Mouse (Mus musculus) embryo, embryonic 10.5 days (tissue): Measurements from ENCODE around the gene Gm21830.
"Not testable (repeated sequence)": the region's sequence is repeated elsewhere in the genome, so short reads cannot be mapped to it uniquely, and the experiment has no call there.

Experiments
- DNase-seq: peaks from one replicate; pipeline ENCODE4 v3.0.0-alpha.2; 2015; ENCODE audit warnings: low spot score

Gm21830 gene

GRCm38 (mm10) chr2:67413425-67413824 is at the start of gene Gm21830:
TSS of gene Gm21830 (plus strand) at chr2:67413725.
- DNase-seq = not testable (repeated sequence)

- no peak for DNase-seq
Measured at GRCm38 (mm10) chr2:67364506-67364905, 49.0 kb upstream of the Gm21830 start.

GRCm38 (mm10) chr2:67378504-67378903 is 35.0 kb upstream of the Gm21830 start:
- DNase-seq = no peak

- no peak for DNase-seq
Measured at GRCm38 (mm10) chr2:67420853-67421252, 7.3 kb downstream of the Gm21830 start.

GRCm38 (mm10) chr2:67422799-67423198 is 9.3 kb downstream of the Gm21830 start:
- no peak for DNase-seq

GRCm38 (mm10) chr2:67433081-67433480 is 19.6 kb downstream of the Gm21830 start, which contains the start of gene Gm26727:
TSS of gene Gm26727 (minus strand) at chr2:67433181.
- DNase-seq = no peak

- DNase-seq = no peak
Measured at GRCm38 (mm10) chr2:67438309-67438708, 24.8 kb downstream of the Gm21830 start.

- DNase-seq = no peak
Measured at GRCm38 (mm10) chr2:67445780-67446179, 32.3 kb downstream of the Gm21830 start, which contains the start of gene Xirp2. TSS of gene Xirp2 (plus strand) at chr2:67446002.

- DNase-seq = no peak
Measured at GRCm38 (mm10) chr2:67446772-67447171, 33.2 kb downstream of the Gm21830 start.

- no peak for DNase-seq
Measured at GRCm38 (mm10) chr2:67447206-67447605, 33.7 kb downstream of the Gm21830 start.

GRCm38 (mm10) chr2:67460857-67461256 is 47.3 kb downstream of the Gm21830 start:
- no peak for DNase-seq

GRCm38 (mm10) chr2:67467036-67467435 is 53.5 kb downstream of the Gm21830 start:
- no peak for DNase-seq

- not testable (repeated sequence) for DNase-seq
Measured at GRCm38 (mm10) chr2:67470030-67470429, 56.5 kb downstream of the Gm21830 start.

GRCm38 (mm10) chr2:67477753-67478152 is 64.2 kb downstream of the Gm21830 start:
- peak; percentile 85 for DNase-seq

GRCm38 (mm10) chr2:67481051-67481450 is 67.5 kb downstream of the Gm21830 start:
- DNase-seq = no peak
